Mouse (Mus musculus): ENCODE data around the gene Chil5.

GRCm38 (mm10) chr3:106001416-106002370, 30.9 kb downstream of the Chil5 start:
- no peak for TF ChIP-seq CTCF (IDR thresholded peaks at IDR 0.05; ENCODE audit: borderline replicate concordance, insufficient read depth, low read depth, low read length)
- TF ChIP-seq POLR2A (IDR thresholded peaks at IDR 0.05; ENCODE audit: borderline replicate concordance, insufficient read depth, low read length), result no peak

All from cerebellum, adult 2 months (tissue).